Mouse (Mus musculus) limb, embryonic 13.5 days (tissue): Measurements from ENCODE around the gene Gsg1. TPM values are rescaled to one million over a fixed set of nuclear protein-coding genes. Genes with fewer than 3 reads are reported as not detected.

Source experiments
- ATAC-seq: fragments of 200-750 bp; cut with Nextera tagmentation; 2 replicates; pipeline ENCODE4 v1.8.0; 2017; ENCODE audit warnings: low read depth, moderate number of reproducible peaks, moderate TSS enrichment; ENCODE audit not compliant: low FRiP score
- H3K27ac ChIP-seq: fragments of 300-500 bp; sonication (generic); 2 replicates; pipeline ENCODE4 v1.5.1; 2015; ENCODE audit warnings: inconsistent platforms, mild to moderate bottlenecking, moderate library complexity
- H3K27me3 ChIP-seq: fragments of 300-500 bp; sonication (generic); 2 replicates; pipeline ENCODE4 v1.6.1; 2015; ENCODE audit warnings: mild to moderate bottlenecking, inconsistent platforms
- H3K36me3 ChIP-seq: fragments of 300-500 bp; sonication (generic); 2 replicates; pipeline ENCODE4 v1.6.1; 2015; ENCODE audit warnings: inconsistent platforms, mild to moderate bottlenecking, moderate library complexity
- H3K4me1 ChIP-seq: fragments of 300-500 bp; sonication (generic); 2 replicates; pipeline ENCODE4 v1.6.1; 2015; ENCODE audit warnings: inconsistent platforms
- H3K4me2 ChIP-seq: fragments of 300-500 bp; sonication (generic); replicated peaks from 2 replicates; pipeline ENCODE4 v1.6.1; 2015; ENCODE audit warnings: inconsistent platforms, mild to moderate bottlenecking, moderate library complexity
- H3K4me3 ChIP-seq: fragments of 300-500 bp; sonication (generic); 2 replicates; pipeline ENCODE4 v1.5.1; 2015; ENCODE audit warnings: moderate library complexity, mild to moderate bottlenecking, inconsistent platforms
- H3K9ac ChIP-seq: fragments of 300-500 bp; sonication (generic); 2 replicates; pipeline ENCODE4 v1.6.1; 2015; ENCODE audit warnings: mild to moderate bottlenecking, inconsistent platforms
- H3K9me3 ChIP-seq: fragments of 300-500 bp; sonication (generic); 2 replicates; pipeline ENCODE4 v1.6.1; 2016; ENCODE audit warnings: inconsistent platforms
- whole genome bisulfite sequencing: fragments of 180-500 bp; shearing (Covaris S2); methylation state at CpG from one replicate; pipeline ENCODE4 v1.1.7; 2015; 5-methylcytosine and 5-hydroxymethylcytosine counted together
- polyA plus RNA-seq: library from polyadenylated mRNA; unstranded; fragments of >200 nt; fragmentation: Nextera tagmentation; extraction: Ambion mirVana; gene quantifications from 2 replicates; pipeline ENCODE4 v1.2.1, GENCODE M21; 2015

Gene Gsg1
- polyA plus RNA-seq, 1 experiment from 2014 or later, result 1.0 TPM

GRCm38 (mm10) chr6:135276474-135277295 is 22.5 kb upstream of the Gsg1 start:
- Histone ChIP-seq H3K4me1 (peaks cover 25% of the 10 kb centered on the region), H3K27ac (no peak overlapping the region), H3K9ac (no peak overlapping the region), H3K36me3 (no peaks in the 10 kb centered on the region), H3K4me2 (no peak overlapping the region), H3K9me3 (no peaks in the 10 kb centered on the region), H3K27me3 (no peaks in the 10 kb centered on the region), H3K4me3 (no peak overlapping the region)
- ATAC-seq, result no peak
- 49% methylated on average over 6 of the region's 6 CpGs for WGBS

GRCm38 (mm10) chr6:135275231-135275630 is 21.1 kb upstream of the Gsg1 start:
- no peaks in the 10 kb centered on the region for H3K27me3 ChIP-seq
- H3K36me3 ChIP-seq, result no peaks in the 10 kb centered on the region
- no peak for ATAC-seq
- no peak overlapping the region for H3K27ac ChIP-seq
- H3K4me1 ChIP-seq, result peaks cover 26% of the 10 kb centered on the region
- 71% methylated on average over 4 of the region's 4 CpGs for WGBS
- H3K4me2 ChIP-seq, result no peak overlapping the region
- H3K9me3 ChIP-seq, result no peaks in the 10 kb centered on the region
- no peak overlapping the region for H3K9ac ChIP-seq
- no peak overlapping the region for H3K4me3 ChIP-seq

DNA sequence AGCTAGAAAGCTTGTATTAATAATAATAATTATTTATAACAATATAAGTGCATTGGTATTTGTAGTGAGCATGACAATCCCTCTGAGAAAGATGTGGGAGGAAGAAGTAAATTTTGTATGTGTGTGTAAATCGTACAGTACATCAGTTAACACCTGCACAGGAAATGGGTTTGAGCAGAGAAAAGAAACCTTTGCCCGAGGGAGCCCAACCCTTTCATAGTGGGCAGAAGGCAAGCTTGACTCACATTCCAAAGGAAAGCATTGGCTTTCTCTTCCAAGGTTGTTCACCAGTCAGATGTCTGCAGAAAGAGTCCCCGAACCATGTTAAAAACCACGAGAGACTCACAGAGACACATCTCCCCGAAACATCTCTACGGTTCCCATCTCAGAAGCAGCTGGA is 18.9 kb upstream of the Gsg1 start:
- WGBS, result 73% methylated on average over 6 of the region's 6 CpGs

DNA sequence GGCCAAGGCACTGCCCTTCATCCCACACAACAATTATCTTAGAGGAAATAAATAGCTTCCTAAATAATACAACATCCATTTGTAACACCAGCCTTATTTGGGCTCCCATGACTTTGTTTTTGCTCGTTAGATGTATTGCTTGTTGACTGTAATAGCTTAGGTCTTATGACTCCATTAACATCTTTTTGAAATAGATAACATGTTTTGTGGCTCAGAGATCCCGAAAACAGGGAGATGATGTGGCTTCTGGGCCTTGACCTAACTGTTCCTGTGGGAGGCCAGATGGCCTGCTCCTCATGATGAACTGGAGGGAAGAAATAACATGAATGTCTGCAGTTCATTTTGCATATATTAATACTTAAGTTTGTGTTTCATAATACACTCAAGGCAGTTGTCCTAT is 17.6 kb upstream of the Gsg1 start:
- no peaks in the 10 kb centered on the region for H3K36me3 ChIP-seq
- no peak overlapping the region for H3K27ac ChIP-seq
- no peak overlapping the region for H3K4me3 ChIP-seq
- ATAC-seq, result no peak
- no peak overlapping the region for H3K4me2 ChIP-seq
- H3K4me1 ChIP-seq, result peaks cover 15% of the 10 kb centered on the region; the same call in 1 of the 2 replicates
- 57% methylated on average over 2 of the region's 2 CpGs for WGBS
- no peaks in the 10 kb centered on the region for H3K9me3 ChIP-seq
- H3K9ac ChIP-seq, result no peak overlapping the region
- H3K27me3 ChIP-seq, result no peaks in the 10 kb centered on the region

More for the DNA sequence above, 18.9 kb upstream of the Gsg1 start:
- H3K27me3 ChIP-seq, result no peaks in the 10 kb centered on the region
- no peak overlapping the region for H3K27ac ChIP-seq
- H3K4me1 ChIP-seq, result peaks cover 15% of the 10 kb centered on the region; the same call in 1 of the 2 replicates
- ATAC-seq, result no peak
- no peak overlapping the region for H3K4me3 ChIP-seq
- no peak overlapping the region for H3K9ac ChIP-seq
- H3K4me2 ChIP-seq, result no peak overlapping the region
- H3K36me3 ChIP-seq, result no peaks in the 10 kb centered on the region
- H3K9me3 ChIP-seq, result no peaks in the 10 kb centered on the region

DNA sequence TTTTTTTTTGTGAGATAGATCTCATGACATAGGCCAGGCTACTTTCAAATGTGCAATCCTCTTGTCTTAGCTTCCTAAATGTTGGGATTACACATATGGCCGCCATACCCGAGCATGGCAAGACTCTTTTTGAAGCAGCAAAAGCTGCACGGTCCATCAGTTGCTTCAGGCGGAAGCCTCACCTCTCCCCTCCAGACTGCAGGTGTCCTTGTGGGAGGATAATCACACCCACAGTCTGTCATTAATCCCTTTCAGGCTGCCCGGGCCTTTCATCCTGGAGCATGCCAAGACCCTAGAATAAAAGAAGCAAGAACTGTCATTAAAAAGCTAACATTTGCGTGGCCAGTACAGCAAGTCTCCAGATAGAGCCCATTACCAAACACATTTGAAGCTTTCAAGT is 15.5 kb upstream of the Gsg1 start:
- Histone ChIP-seq H3K4me2 (no peak overlapping the region), H3K9ac (no peak overlapping the region), H3K4me3 (no peak overlapping the region), H3K27ac (no peak overlapping the region), H3K4me1 (peaks cover 15% of the 10 kb centered on the region; the same call in 1 of the 2 replicates), H3K27me3 (no peaks in the 10 kb centered on the region), H3K36me3 (no peaks in the 10 kb centered on the region), H3K9me3 (no peaks in the 10 kb centered on the region)
- no peak for ATAC-seq
- 47% methylated on average over 6 of the region's 6 CpGs for WGBS

GRCm38 (mm10) chr6:135268392-135268791 is 14.2 kb upstream of the Gsg1 start:
- no peak overlapping the region for H3K27ac ChIP-seq
- H3K36me3 ChIP-seq, result no peaks in the 10 kb centered on the region; the same call in 1 of the 2 replicates
- peaks cover 14% of the 10 kb centered on the region; the same call in 1 of the 2 replicates for H3K4me1 ChIP-seq
- no peak for ATAC-seq
- no peak overlapping the region for H3K4me3 ChIP-seq
- H3K9me3 ChIP-seq, result no peaks in the 10 kb centered on the region; the same call in 1 of the 2 replicates
- H3K4me2 ChIP-seq, result no peak overlapping the region
- H3K27me3 ChIP-seq, result no peaks in the 10 kb centered on the region
- H3K9ac ChIP-seq, result no peak overlapping the region

DNA sequence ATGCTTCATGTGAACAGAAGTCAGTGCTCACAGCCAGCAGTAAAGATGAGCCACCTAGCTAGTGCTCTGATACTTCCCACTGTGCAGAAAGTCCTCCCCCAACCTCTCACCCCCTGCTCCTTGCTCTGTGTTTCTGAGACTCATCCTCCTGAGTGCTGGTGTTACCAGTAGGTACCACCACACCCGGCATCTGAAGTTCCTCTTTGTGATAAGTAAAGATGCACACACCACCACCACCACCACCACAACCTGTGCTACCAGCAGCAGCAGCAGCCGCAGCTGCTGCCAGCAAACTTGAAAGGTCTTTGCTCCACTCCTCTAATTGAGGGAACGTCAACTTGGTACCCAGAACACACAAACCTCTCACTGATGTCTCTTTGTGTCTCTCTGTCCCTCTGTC is 13.1 kb upstream of the Gsg1 start:
- H3K9me3 ChIP-seq, result no peaks in the 10 kb centered on the region; the same call in 1 of the 2 replicates
- H3K27ac ChIP-seq, result no peak overlapping the region
- H3K27me3 ChIP-seq, result no peaks in the 10 kb centered on the region
- no peak overlapping the region for H3K9ac ChIP-seq
- no peak overlapping the region for H3K4me3 ChIP-seq
- WGBS, result 66% methylated on average over 3 of the region's 3 CpGs
- H3K4me2 ChIP-seq, result no peak overlapping the region
- H3K4me1 ChIP-seq, result peaks cover 8% of the 10 kb centered on the region; the same call in 1 of the 2 replicates
- no peak for ATAC-seq
- H3K36me3 ChIP-seq, result no peaks in the 10 kb centered on the region; the same call in 1 of the 2 replicates

GRCm38 (mm10) chr6:135266056-135266455 is 11.9 kb upstream of the Gsg1 start:
- Histone ChIP-seq H3K4me2 (no peak overlapping the region), H3K4me1 (no peaks in the 10 kb centered on the region), H3K4me3 (no peak overlapping the region), H3K9ac (no peak overlapping the region), H3K27ac (no peak overlapping the region), H3K27me3 (no peaks in the 10 kb centered on the region), H3K36me3 (no peaks in the 10 kb centered on the region; the same call in 1 of the 2 replicates), H3K9me3 (no peaks in the 10 kb centered on the region; the same call in 1 of the 2 replicates)
- ATAC-seq, result no peak
- WGBS, result 90% methylated on average over 1 of the region's 1 CpGs

- ATAC-seq, result no peak
- Histone ChIP-seq H3K27me3 (no peaks in the 10 kb centered on the region), H3K4me2 (no peak overlapping the region), H3K27ac (no peak overlapping the region), H3K9ac (no peak overlapping the region), H3K9me3 (no peaks in the 10 kb centered on the region; the same call in 1 of the 2 replicates), H3K36me3 (no peaks in the 10 kb centered on the region; the same call in 1 of the 2 replicates), H3K4me1 (no peaks in the 10 kb centered on the region), H3K4me3 (no peak overlapping the region)
- whole genome bisulfite sequencing, result 86% methylated on average over 6 of the region's 6 CpGs
Observed at GRCm38 (mm10) chr6:135264136-135264535, 10.0 kb upstream of the Gsg1 start.

DNA sequence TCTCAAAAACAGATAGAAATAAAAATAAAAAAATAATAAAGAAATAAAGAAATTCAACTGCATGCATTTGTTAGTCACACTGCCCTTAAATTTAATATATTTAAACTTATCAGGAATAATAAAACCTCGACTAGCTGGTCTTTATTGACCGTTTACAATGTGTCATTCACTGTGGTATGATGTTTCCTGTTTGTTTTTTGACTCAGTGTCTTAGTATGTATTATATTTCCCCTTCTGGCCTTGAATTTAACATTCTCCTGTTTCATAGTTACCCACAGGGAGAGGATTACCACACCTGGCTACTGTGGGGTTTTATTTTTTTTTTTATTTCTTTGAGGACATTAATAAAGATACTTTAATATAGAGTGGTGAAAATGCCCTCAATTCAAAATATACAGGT is 8.4 kb upstream of the Gsg1 start:
- 52% methylated on average over 2 of the region's 2 CpGs for WGBS
- no peak overlapping the region for H3K9ac ChIP-seq
- H3K36me3 ChIP-seq, result no peaks in the 10 kb centered on the region; the same call in 1 of the 2 replicates
- no peaks in the 10 kb centered on the region for H3K27me3 ChIP-seq
- H3K4me3 ChIP-seq, result no peak overlapping the region
- no peak for ATAC-seq
- no peak overlapping the region for H3K27ac ChIP-seq
- H3K4me2 ChIP-seq, result no peak overlapping the region
- H3K9me3 ChIP-seq, result no peaks in the 10 kb centered on the region; the same call in 1 of the 2 replicates
- no peaks in the 10 kb centered on the region for H3K4me1 ChIP-seq

DNA sequence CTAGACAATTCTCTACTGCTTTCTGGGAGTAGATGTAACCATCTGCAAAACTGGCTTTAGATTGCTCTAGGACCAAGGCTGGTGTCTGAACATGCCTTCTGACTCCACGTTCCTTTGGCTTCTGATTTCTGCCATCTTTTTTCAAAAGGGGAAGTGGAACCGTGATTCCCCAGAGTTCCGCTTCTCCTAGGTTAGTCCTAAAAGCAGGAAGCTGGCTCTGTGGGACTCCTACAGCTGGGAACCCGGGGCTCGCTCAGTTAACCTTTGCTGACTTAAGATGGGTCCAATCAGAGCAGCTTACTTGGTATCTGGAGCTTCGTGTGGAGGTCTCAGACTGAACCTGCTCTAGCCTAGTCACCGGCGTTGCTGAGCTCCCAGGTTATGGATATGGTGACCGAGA is 7.0 kb upstream of the Gsg1 start:
- Histone ChIP-seq H3K4me2 (no peak overlapping the region), H3K27ac (no peak overlapping the region), H3K4me3 (no peak overlapping the region), H3K4me1 (no peaks in the 10 kb centered on the region), H3K9ac (no peak overlapping the region), H3K9me3 (no peaks in the 10 kb centered on the region; the same call in 1 of the 2 replicates), H3K27me3 (no peaks in the 10 kb centered on the region), H3K36me3 (no peaks in the 10 kb centered on the region; the same call in 1 of the 2 replicates)
- no peak for ATAC-seq
- WGBS, result 89% methylated on average over 9 of the region's 9 CpGs

GRCm38 (mm10) chr6:135260435-135260834 is 6.3 kb upstream of the Gsg1 start:
- H3K4me1 ChIP-seq, result no peaks in the 10 kb centered on the region
- no peaks in the 10 kb centered on the region; the same call in 1 of the 2 replicates for H3K9me3 ChIP-seq
- H3K4me2 ChIP-seq, result no peak overlapping the region
- no peaks in the 10 kb centered on the region for H3K27me3 ChIP-seq
- 86% methylated on average over 6 of the region's 6 CpGs for WGBS
- no peak overlapping the region for H3K27ac ChIP-seq
- ATAC-seq, result no peak
- H3K36me3 ChIP-seq, result no peaks in the 10 kb centered on the region; the same call in 1 of the 2 replicates
- H3K9ac ChIP-seq, result no peak overlapping the region
- H3K4me3 ChIP-seq, result no peak overlapping the region
